Mouse (Mus musculus): ENCODE data around the gene Wbp2.

The Wbp2 gene

GRCm38 (mm10) chr11:116061641-116062415 lies 25.0 kb downstream of the Wbp2 start:
- no peak for DNase-seq (ENCODE audit: low spot score)

DNA sequence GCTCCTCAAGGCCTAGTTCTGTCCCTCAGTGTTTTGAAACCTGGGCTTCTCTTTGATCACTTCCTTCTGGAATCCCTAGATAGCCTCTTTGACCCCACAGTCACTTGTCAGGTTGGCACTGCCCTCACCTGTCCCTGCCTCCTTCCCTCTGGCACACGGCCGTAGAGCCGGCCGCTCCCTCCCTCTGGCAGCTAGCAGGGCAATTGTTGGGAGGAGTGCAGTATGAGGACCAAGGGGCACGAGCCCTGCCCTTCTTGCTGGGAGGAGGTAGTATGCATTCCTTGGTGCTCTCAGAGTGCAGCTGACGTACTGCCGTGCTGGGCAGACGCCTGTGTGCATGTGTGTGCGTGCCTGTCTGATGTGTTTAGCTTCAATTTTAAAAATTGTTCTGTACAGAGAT lies 26.2 kb downstream of the Wbp2 start:
- no peak for DNase-seq (ENCODE audit: low spot score)

- DNase-seq (ENCODE audit: low spot score) = no peak
These were observed 27.1 kb downstream of the Wbp2 start for GRCm38 (mm10) chr11:116059691-116060025.

DNA sequence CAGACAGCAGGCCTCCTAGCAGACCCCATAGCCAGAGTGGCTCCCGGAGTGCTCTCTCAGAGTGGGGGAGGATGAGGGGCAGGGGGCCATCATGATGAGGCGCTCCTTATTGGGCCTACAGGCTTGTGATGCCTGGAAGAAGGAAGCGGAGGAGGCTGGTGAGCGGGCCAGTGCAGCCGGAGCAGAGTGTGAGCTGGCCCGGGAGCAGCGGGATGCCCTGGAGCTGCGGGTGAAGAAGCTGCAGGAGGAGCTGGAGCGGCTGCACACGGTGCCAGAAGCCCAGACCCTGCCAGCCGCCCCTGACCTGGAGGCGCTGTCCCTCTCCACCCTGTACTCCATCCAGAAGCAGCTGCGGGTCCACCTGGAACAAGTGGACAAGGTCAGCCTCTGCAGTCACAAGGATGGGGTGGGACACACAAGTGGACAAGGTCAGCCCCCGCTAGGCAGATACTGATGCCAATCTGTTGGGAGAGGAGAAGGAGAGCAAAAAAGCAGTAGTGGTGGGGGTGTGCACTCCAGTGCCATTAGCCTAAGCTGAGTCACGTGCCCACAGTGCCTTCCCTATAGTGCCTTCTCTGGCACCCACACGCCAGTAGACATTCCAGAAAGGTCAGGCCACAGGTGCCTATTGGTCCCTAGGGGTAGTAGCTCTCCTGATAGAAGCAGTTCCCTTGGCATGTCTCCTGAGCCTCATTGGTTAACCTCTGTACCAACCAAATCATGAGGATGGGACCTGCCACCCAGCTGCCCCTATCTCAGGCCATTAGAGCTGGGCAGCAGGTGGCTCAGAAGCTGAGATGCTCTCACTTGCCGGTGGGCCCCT lies 27.7 kb downstream of the Wbp2 start:
- DNase-seq (ENCODE audit: low spot score) = no peak

DNA sequence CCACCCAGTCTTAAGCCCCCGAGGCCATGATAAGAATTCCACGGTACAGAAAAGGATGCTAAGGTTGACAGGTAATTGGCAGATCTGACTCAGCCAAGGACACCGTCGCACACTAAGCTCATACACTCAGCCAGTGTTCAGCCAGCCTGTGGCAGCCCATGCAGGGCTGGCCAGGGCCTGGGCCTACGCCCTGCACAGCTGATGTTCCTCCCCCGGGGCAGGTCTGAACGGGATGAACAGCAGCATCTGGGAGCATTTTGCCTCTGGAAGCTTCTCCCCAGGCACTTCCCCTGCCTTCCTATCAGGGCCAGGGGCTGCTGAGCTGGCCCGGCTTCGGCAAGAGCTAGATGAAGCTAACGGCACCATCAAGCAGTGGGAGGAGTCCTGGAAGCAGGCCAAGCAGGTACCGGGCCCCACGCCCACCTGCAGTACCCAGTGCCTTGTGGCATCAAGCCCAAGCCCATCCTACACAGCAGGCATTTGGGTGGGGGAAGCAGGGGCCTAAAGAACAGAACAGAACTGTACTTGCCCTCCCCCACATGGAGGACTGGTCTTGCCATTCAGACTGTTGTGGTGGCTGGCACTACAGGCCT lies 28.7 kb downstream of the Wbp2 start:
- DNase-seq (ENCODE audit: low spot score) = no peak

DNA sequence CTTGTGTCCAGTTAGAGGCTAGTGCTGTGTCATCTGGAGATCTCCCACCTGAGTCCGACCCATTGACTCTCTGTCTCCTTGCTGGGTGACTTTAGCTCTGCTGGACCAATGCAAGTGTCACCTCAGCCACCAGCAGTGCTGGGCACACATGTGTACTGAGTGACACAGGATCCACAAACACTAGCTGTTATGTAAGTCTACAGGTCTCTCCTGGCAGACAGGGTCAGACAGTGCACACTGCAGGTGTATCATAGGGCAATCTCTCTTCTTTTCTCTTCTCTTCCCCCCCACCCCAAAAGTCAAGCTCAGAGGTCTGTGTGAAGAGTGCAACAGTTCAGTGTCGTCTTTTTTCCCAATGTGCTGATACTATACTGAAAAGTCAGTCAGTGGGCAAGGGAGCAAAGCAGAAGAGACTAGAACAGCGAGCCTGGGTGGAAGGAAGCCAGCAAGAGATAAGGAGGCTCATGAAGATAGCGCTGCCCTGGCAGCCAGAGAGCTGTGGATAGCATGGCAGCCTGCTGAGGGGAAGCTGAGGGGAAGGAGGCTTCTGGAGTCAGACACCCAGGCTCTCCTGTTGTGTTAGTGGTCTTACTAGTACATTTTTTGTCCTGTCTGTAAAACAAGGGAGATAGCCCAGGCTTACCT lies 29.4 kb downstream of the Wbp2 start:
- DNase-seq (ENCODE audit: low spot score) = no peak

- no peak for DNase-seq (ENCODE audit: low spot score)
These were observed 30.9 kb downstream of the Wbp2 start for GRCm38 (mm10) chr11:116055873-116056272.

GRCm38 (mm10) chr11:116053510-116054229 lies 33.1 kb downstream of the Wbp2 start:
- DNase-seq (ENCODE audit: low spot score) = no peak

DNA sequence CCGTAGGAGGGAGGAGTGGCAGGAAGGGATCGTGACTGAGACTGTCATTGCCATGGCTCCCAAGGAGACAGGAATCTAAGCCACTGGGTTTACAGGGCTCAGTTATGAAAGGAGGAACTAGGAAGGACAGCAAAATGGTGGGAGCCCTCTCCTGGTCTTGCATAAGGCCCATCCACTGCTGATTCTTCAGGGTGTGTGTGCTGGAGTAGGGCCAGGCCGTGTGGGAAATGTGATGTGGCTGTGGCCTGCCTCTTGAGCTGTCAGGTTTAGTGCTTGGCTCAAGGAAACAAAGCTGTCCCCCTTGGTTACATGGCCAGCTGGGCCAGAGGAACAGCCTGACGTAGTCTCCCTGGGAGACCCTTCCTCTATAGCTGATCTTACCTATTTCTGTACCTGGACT lies 36.6 kb downstream of the Wbp2 start:
- no peak for DNase-seq (ENCODE audit: low spot score)

GRCm38 (mm10) chr11:116049610-116050009 lies 37.2 kb downstream of the Wbp2 start:
- DNase-seq (ENCODE audit: low spot score) = no peak

GRCm38 (mm10) chr11:116045173-116045572 lies 41.6 kb downstream of the Wbp2 start:
- DNase-seq (ENCODE audit: low spot score) = no peak

- DNase-seq (ENCODE audit: low spot score) = no peak
These were observed 43.5 kb downstream of the Wbp2 start for GRCm38 (mm10) chr11:116043286-116043685.

GRCm38 (mm10) chr11:116042372-116043138 lies 44.2 kb downstream of the Wbp2 start:
- no peak for DNase-seq (ENCODE audit: low spot score)

DNA sequence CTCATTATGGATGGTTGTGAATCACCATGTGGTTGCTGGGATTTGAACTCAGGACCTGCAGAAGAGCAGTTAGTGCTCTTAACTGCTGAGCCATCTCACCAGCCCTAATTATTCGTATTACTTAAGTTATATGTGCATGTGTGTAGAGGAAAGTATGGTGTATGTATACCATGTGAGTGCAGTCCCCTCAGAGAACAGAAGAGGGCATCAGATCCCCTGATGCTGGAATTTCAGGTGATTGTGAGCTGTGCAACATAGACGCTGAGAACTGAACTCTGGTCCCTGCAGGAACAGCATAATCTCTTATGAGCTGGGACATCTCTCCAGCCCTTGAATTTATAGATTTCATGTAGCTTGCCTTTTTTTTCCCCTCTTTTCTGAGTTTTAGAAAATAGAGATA lies 45.0 kb downstream of the Wbp2 start:
- DNase-seq (ENCODE audit: low spot score) = no peak

DNA sequence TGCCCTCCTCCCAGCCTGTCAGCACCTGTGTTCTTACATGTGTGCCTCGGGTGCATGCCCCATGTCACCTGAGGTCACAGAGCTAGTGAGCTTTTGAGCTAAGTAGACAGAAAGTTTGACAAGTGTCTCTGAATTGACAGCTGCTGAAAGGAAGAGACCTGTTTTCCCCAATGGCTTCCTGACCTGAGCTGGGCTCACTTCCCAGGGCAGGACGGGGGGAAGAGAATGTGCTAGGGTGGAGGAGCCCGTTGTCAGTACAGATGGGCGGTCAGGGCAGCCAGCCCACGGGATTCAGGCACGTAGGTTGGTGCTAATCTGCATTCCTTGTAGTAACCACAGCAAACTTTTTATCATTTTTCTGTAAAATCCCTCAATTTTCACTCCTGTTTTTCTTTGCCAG lies 46.2 kb downstream of the Wbp2 start:
- DNase-seq (ENCODE audit: low spot score) = no peak

- DNase-seq (ENCODE audit: low spot score) = no peak
These were observed 49.0 kb downstream of the Wbp2 start for GRCm38 (mm10) chr11:116037826-116038225.

- no peak for DNase-seq (ENCODE audit: low spot score)
These were observed 50.1 kb downstream of the Wbp2 start for GRCm38 (mm10) chr11:116036671-116037070.

- no peak for DNase-seq (ENCODE audit: low spot score)
These were observed 52.2 kb downstream of the Wbp2 start for GRCm38 (mm10) chr11:116034584-116034983.

DNA sequence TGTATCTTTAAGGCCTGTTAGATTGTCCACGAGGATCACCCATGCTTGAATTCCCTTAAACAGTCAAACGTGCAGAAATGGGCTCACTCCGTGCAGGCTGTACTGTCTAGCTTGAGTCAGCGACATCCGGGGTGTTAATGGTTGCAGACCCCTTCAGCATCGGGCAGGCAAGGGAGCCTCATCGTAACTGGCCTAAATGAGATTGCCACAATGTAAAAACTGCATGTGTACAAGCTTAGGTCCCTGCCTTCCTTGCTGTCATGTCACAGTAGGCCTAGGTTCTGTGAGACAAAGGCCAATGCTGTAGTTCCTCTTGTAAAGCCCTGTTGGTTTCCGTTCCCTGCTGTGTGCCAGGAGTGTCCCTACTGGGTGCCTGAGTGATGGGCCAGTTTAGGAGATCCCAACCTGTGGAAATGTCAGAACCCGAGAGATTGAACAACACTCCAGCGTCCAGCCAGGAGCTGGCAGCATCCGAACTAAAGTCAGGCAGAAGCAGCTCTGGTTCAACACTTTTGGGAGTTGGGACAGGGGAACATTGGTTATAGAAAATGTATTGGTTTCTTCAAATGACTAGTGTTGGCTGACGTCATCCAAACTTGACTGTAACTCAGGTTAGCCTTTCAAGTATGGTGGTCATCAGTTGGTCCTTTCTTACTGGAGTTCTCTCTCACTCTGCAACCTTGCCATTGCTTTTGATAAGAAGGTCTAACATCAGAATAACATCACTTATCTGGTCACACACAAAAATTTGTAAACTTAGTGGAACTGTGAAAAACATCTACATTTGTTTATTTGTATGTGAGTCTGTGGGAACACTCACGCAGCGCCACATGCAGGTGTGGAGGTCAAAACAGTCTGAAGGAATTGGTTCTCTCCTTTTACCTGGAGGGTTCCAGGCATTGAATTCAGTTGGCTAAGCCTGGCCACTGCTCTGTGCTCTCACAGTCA lies 55.6 kb downstream of the Wbp2 start:
- DNase-seq (ENCODE audit: low spot score) = no peak
